Mouse (Mus musculus): ENCODE data around the gene Pitpna. TPM values are rescaled to one million over a fixed set of nuclear protein-coding genes. Genes with fewer than 3 reads are reported as not detected.

Pitpna gene
- total RNA-seq, 2 experiments from 2014 or later = 124 to 130 TPM

DNA sequence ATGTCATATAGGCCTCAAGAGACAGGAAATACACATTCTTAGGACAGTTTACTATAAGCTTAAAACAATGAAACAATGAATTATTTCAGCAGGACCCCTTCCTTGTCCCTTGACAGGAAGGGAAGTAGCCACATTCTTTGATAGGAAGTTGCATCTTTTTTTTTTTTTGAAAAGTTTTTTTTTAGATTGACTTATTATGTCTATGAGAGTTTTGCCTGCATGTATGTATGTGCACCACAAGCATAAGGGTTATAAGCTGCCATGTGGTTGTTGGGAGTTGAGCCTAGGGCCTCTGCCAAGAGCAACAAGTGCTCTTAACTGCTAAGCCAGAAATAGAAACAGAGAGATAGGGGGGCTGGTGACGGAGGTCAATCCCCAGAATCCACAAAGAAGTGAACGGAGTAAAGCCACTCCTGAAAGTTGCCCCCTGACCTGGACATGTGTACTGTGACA is 36.2 kb downstream of the Pitpna start:
- DNase-seq = peak; percentile 27 to 53
- intact Hi-C loops (cut with DNase I) = no loop called here

- intact Hi-C loops (cut with DNase I) = no loop called here
These were observed 37.9 kb downstream of the Pitpna start for GRCm38 (mm10) chr11:75625820-75626219.

DNA sequence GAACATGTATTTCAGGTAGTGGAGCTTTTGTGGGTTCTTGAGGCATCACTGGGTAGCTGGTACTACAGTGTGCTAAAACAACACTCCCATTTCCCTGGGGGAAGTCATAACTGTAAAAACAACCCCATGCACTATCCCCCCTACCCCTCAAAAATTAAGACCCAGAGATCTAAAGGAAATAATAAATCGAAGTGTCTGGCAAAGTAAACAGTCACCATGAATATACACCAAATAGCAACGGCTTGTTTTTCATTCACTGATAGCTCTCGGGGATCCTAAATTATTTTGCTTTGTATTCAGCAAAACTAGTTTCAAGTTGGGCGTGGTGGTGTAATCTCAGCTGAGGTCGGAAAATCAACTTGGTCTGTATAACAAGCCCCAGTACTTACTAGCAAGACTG is 42.2 kb downstream of the Pitpna start:
- intact Hi-C loops (cut with DNase I) = loop anchor here (2.0 to 5.0 kb wide), 2 partner anchors 51 to 122 kb away; no protein-coding TSS in a partner anchor
- DNase-seq = no peak

More at GRCm38 (mm10) chr11:75625820-75626219, 37.9 kb downstream of the Pitpna start:
- DNase-seq = no peak

GRCm38 (mm10) chr11:75630645-75631229 is 42.8 kb downstream of the Pitpna start, which contains the start of gene Inpp5k:
Gene Inpp5k, plus strand, starts transcription at chr11:75630988.
- peak; percentile 96 for DNase-seq
- intact Hi-C loops (cut with DNase I) = loop anchor here (2.0 to 5.0 kb wide), 2 partner anchors 50 to 122 kb away; no protein-coding TSS in a partner anchor

DNA sequence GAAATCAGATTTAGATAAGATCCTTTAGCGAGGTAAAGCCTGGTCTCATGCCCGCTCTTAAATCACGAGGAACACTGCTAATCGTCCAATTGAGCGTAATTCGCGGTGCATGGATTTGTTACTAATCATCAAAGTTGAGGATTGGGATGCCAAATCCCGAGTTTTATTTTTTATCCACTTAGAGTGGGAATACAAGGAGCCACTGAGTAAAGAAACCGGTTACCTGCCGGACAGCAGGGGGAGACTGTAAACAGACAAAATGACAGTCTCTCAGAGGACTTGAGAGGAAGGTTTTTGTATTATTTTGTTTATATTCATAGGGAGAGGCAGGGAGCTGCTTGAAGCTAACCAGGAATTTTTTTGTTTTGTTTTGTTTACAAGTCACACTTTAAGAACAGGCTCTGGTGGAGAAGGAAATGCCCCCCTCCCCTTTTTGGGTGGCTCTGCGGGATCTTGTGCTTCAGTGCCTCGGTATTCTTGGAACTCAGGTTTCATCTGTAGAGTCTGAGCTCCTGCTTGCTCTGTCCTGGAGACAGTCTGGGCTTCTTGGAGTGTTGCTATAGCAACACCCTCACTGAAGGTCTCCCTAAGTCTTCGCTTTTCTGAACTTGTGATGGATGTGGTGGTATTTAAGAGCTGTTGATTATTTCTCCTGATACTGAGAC is 43.8 kb downstream of the Pitpna start:
- intact Hi-C loops (cut with DNase I) = loop anchor here (2.0 to 5.0 kb wide), 3 partner anchors 17 to 121 kb away; no protein-coding TSS in a partner anchor
- DNase-seq = peak in 1 of 2 experiments; percentile 31

- intact Hi-C loops (cut with DNase I) = loop anchor here (2.0 to 5.0 kb wide), 2 partner anchors 16 to 119 kb away; no protein-coding TSS in a partner anchor
- no peak for DNase-seq
These were observed 45.0 kb downstream of the Pitpna start for GRCm38 (mm10) chr11:75632921-75633320.

GRCm38 (mm10) chr11:75634801-75635200 is 46.9 kb downstream of the Pitpna start:
- no peak for DNase-seq

DNA sequence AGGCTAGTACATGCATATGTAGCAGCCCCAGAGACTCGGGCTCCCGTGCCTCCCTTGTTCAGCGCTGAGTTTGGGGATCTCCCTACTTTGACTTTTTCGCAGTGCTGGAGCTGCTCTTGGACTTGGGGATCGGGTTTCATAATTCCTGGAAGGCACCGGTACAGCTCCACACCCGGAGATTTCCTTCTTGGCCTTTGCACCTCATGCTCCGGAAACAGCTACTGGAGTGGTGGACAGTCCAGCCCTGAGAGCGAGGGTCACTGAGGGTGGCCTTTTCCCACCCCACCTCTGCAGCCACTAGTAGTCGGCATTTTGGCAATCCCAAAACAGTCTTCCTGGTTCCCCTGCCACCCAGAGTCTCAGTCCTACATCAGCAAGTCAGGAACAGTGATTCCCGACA is 47.4 kb downstream of the Pitpna start:
- DNase-seq = peak in 1 of 2 experiments; percentile 40
- intact Hi-C loops (cut with DNase I) = no loop called here

More at GRCm38 (mm10) chr11:75634801-75635200, 46.9 kb downstream of the Pitpna start:
- intact Hi-C loops (cut with DNase I) = loop anchor here (5.0 kb wide), 1 partner anchor 118 kb away; no protein-coding TSS in a partner anchor

DNA sequence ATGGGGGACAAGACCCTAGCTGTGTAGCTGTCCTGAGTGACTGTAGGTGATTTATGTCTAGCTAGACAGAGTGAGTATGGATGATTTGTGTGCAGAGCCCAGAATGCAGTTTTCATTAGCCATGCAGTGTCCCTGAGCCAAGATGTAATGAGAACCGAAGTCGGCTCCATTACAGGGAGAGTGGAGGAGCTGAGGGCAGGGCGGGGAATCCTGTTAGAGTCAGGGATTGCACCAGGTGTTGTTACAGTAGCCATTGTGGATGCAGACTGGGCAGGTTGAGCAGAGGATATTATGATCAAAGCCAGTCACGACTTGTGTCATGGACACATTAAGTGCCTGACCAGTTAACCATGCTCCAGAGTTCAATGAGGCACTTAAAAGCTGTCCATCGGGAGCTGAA is 55.4 kb downstream of the Pitpna start:
- intact Hi-C loops (cut with DNase I) = no loop called here
- no peak for DNase-seq

DNA sequence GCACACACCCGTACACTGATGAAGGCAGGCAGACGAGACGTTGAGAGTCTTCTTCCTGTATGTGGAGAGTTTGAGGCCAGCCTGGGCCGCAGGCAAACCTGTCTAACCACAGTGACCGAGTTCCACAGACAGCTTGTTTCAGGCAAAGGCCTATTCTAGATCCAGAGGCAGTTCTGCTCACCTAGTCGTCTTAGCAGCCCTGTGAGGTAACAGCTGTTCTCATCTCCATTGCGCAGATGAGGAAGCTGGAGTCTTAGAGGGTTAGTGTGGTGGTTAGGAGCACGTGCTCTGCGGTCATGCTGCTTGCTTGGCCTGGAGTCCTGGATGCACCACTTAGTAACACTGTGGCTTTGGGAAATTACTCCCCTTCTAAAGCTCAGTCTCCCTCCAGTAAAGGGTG is 56.8 kb downstream of the Pitpna start:
- no peak for DNase-seq
- intact Hi-C loops (cut with DNase I) = no loop called here

DNA sequence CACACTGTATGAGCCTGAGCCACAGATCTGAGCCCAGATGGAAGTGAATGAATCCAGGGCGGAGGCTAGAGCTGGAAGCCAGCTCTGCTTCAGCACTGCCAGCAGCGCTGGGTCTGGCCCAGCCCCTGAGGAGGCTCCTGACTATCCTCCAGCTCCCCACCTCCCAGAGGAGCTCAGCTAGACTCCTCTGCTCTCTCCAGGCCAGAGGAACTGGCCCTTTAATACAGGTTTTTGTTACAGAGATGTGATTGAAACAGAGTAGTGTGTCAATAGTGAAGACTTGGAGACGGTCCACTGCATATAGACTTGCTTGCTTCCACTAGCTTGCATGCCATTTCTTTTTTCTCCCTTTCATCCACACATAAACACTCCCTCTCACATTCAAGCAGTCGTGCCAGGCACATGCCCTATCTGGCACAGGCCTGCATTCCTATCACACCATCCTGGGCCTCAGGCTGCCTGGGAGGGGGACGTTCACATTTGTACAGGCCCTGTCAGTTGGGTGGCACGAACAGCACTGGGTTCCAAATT is 59.8 kb downstream of the Pitpna start:
- peak; percentile 64 to 75 for DNase-seq
- intact Hi-C loops (cut with DNase I) = loop anchor here (2.0 kb wide), 1 partner anchor 15 kb away; no protein-coding TSS in a partner anchor

DNA sequence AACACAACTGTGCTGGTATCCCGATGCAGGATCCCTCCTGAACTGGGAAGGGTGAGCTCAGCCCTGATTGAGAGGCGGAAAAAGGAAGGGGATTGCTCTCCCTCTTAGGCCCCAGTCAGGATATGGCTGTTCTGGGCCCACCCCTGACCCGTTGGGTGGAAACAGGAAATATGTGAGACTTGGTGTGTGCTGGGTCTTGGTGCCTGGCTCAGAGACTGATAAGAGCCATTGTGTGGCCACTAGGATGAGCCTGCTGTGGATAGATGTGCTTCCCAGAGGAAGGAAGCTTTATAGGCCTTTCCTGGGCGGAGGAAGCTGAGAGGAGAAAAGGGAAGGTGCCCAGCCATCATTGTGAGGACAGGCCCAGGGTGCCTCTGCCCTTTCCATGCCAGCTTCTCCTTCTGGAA is 61.3 kb downstream of the Pitpna start:
- peak; percentile 44 to 55 for DNase-seq
- intact Hi-C loops (cut with DNase I) = loop anchor here (2.0 kb wide), 1 partner anchor 16 kb away; no protein-coding TSS in a partner anchor

GRCm38 (mm10) chr11:75650311-75650710 is 62.4 kb downstream of the Pitpna start, which contains the start of gene Myo1c:
Gene Myo1c, plus strand, starts transcription at chr11:75650504.
- intact Hi-C loops (cut with DNase I) = no loop called here
- peak; percentile 78 to 81 for DNase-seq

DNA sequence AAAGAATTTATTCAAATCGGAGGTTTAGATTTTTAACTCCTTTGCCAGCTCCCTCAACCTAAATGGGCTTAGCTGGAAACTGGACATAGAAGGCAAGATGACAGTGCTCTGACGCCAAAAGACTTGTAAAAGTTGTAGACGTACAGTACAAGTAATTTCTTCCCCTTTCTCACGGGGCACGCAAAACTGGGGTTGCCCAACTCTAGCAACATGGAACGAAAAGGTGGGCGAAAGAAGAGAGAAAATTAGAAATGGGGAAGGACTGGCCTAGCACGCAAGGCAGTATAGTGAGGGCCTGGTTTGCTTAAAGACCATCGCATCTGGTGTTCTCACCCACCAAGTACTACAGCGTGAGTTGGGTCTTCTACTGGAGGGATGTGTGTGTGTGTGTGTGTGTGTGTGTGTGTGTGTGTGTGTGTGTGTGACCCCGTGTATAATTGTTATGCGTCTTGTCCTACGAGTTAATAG is 63.1 kb downstream of the Pitpna start:
- intact Hi-C loops (cut with DNase I) = no loop called here
- DNase-seq = no peak

GRCm38 (mm10) chr11:75651426-75652221 is 63.7 kb downstream of the Pitpna start:
- peak; percentile 89 to 91 for DNase-seq
- intact Hi-C loops (cut with DNase I) = no loop called here

DNA sequence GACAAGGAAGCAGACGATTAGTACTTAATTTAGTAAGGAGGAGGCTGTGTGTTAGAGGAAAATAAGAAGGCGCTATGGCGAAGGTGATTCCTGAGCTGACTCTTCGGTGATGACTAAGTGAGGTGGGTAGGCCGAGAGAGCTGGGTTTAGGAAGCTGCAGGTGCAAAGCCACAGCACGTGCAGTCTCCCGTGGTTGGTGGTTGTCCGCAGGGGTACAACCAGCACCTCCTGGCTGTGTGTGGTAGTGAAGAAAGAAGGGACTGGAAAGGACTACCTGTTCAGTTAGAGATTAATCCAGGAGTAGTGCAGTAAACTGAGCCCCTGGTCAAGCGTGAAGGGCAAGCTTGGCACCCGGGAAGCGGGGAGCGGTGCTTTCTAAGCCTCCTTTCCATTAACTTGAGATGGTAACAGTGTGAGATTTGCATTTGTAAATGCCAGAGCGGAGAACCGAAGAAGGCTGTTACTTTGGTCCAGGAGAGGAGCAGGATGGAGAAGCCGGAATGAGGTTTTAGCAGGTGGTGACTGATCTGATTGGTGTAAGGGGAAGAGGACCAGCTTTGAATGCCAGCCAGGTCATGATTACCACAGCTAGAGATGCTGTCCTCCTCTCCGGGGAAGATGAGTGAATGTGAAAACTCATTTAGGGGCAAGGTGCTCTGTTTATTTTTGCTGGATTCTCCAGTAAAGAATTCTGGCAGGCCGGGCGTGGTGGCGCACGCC is 64.5 kb downstream of the Pitpna start:
- intact Hi-C loops (cut with DNase I) = no loop called here
- no peak for DNase-seq

GRCm38 (mm10) chr11:75652942-75653684 is 65.2 kb downstream of the Pitpna start:
- intact Hi-C loops (cut with DNase I) = no loop called here
- DNase-seq = peak in 1 of 2 experiments; percentile 42

- intact Hi-C loops (cut with DNase I) = no loop called here
- peak; percentile 84 to 87 for DNase-seq
These were observed 66.0 kb downstream of the Pitpna start for GRCm38 (mm10) chr11:75653781-75654470.
